Mouse (Mus musculus): ENCODE data around the gene Arhgap25.
"Not testable (repeated sequence)": the region's sequence is repeated elsewhere in the genome, so short reads cannot be mapped to it uniquely, and the experiment has no call there.

Gene Arhgap25

DNA sequence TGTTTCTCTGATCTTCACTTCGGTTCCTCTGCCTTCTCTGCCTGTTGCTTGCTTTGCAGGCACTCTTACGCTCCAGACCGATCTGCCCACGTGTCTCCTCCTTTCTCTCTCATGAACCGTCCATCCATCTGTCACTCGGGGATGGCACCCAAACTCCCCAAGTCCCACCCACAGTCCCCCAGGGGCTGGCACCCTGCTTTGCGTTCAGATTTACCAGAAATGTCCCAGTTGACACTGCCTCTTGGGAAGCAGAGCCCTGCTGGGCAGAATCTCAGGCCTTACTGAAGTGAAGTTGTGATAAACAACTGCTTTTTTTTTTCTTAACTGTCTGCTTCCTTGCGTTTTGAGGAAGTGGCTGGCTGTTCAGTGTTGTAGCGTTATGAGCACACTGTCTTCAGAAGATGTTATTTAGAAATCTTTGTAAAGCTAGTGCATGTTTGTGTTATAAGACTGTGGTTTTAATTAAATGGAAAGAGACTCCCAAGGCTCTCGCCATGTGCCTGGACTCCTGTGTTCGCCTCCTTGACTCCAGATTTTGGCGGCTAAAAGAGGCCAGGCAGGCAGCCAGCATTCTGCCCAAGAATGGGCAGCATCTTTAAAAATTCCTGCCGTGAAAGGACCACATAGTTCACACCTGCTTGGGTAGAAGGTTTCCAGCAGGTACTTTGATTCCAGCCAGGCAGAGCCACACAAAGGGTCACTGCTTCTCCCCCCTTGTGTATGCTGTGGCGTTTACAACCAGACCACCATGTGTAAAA, at the start of gene Arhgap25:
Gene Arhgap25, minus strand, starts transcription at position 307 of the 758 bp plus-strand sequence.
- in situ Hi-C loops (cut with MboI, MseI), result no loop called here

DNA sequence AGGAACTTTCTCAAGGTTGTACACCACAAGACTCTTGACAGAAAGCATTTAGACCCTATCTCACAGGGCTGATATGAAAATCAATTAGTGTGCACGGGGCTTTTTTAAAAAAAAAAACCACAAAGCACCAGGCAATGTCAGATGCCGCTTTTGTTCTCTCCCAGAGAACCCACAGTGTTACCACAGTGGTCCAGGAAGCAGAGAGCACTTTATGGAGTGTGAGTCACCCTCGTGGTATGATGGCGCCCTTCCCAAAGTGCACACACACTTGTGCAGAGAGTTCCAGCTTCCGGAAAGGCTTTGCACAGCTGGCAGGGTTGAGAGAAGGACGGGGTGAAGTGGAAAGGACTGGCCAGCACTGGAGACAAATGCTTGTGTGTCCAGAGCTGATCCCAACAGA, 49.4 kb upstream of the Arhgap25 start:
- in situ Hi-C loops (cut with MboI, MseI), result no loop called here

- in situ Hi-C loops (cut with MboI, MseI), result no loop called here
Observed at GRCm38 (mm10) chr6:87581581-87581980, 48.5 kb upstream of the Arhgap25 start.

GRCm38 (mm10) chr6:87581071-87581470, 48.0 kb upstream of the Arhgap25 start:
- in situ Hi-C loops (cut with MboI, MseI), result no loop called here

DNA sequence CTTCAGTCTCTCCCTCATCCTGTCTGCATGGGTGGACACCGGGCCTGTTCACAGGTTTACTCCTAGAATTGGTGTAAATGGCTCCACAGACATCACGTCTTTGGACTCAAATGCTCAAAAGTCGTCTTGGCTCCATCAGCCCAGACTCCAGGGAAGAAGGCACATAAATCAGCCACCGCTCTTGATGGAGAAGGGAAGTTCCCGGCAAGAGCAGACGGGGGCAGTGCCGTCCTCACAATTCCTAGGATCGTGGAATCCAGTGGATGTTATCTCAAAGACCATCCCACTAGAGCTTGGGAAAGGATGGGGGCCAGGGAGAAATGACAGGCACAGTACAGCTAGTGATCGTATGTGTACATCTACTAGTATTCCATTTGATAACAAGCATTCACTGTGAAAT, 45.2 kb upstream of the Arhgap25 start:
- in situ Hi-C loops (cut with MboI, MseI), result no loop called here

- in situ Hi-C loops (cut with MboI, MseI), result no loop called here
Observed at GRCm38 (mm10) chr6:87576648-87577330, 43.7 kb upstream of the Arhgap25 start.

DNA sequence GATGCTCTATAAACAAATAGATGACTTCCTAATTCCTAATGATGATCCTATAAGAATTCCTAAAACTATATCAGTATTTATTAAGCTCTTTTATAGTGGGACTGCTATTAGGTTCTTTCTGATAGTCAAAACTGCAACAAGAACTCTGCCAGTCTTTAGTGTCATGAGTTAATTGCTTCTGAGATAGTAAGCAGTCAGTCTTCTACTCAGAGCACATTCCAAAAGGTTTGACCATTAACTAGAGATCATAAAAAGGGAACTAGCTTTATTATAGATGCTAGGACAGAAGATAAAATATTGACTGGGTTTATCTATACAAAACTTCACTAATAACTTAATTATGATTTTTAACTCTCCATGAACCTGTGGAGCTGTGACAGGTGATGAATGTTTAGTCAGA, 38.8 kb upstream of the Arhgap25 start:
- in situ Hi-C loops (cut with MboI, MseI), result not testable (repeated sequence)

- in situ Hi-C loops (cut with MboI, MseI), result no loop called here
Observed at GRCm38 (mm10) chr6:87567686-87568593, 34.9 kb upstream of the Arhgap25 start.

DNA sequence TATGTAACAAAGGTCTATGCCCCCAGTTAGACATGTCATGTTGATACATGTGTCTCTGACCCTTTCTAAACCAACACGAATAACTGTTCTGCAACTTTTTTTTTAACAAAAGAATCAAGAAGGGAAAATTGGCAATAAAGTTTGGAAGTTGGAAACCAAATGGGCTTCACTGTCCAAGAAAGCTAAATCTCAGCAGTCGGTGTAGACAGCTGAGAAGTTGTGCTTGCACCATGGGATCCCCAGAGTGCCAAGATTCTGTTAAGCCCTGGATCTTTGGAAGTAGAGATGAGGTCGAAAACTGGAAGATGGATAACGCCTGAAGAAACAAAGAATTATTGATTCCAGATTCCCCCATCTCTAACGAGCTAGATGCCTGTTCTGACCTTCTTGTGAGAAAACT, 32.1 kb upstream of the Arhgap25 start:
- in situ Hi-C loops (cut with MboI, MseI), result no loop called here

GRCm38 (mm10) chr6:87564356-87564755, 31.3 kb upstream of the Arhgap25 start:
- in situ Hi-C loops (cut with MboI, MseI), result no loop called here

DNA sequence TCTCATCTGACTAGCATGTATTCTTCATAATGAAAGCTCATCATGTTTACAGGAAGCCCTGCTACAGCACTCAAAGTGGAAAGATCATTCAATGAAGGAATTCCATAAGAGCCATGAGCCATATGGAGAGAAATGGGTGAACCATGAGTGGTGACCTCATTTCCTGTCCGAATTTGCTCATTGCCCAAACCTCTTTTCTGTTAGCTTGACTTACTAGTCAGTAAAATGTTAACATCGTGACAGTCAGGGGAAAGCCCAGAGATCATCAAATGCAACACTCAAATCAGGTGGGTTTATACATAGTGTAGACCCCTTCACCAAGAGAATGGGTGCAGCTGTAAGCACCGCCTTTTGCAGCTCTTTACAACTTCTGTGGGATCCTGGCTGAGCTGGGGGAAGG, 20.7 kb upstream of the Arhgap25 start:
- in situ Hi-C loops (cut with MboI, MseI), result loop anchor here (5.0 kb wide), 1 partner anchor 86 kb away; no protein-coding TSS in a partner anchor

DNA sequence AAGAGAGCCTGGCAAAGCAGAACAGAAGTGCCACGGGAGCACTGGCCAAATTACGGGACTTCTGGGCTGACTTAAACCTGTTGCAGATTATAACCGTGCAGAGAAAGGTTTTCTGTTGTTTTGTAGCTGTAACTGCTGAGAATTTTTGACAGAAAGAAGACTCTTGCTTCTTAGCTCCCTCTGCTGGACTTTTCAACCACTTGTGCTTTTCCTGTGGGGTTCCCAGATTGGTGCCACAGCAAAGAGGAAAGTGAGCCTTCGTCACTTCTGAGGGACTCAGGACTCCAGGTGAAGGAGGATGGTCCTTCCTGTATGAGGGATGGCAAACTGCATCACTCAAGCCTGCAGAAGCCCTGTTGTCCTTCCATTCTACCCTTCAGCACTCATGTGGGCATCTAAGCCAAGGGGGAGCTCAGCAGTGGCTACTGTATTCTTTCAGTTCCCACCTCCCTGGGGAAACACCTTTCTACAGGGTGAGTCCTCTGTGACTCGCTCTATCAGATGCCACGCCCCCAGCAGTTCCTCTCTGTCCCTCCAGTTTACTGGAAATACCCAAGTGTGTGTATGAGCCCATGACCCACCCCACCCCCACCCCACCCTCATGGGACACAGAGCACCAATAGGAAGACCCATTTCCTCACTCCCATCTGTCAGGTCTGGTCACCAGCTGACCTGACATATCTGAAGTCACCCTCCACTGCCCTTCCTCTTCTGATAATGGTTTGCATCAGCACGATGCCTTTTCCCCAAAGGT, 19.2 kb upstream of the Arhgap25 start:
- in situ Hi-C loops (cut with MboI, MseI), result loop anchor here (5.0 kb wide), 1 partner anchor 85 kb away; no protein-coding TSS in a partner anchor

GRCm38 (mm10) chr6:87547836-87548235, 14.8 kb upstream of the Arhgap25 start:
- in situ Hi-C loops (cut with MboI, MseI), result no loop called here

DNA sequence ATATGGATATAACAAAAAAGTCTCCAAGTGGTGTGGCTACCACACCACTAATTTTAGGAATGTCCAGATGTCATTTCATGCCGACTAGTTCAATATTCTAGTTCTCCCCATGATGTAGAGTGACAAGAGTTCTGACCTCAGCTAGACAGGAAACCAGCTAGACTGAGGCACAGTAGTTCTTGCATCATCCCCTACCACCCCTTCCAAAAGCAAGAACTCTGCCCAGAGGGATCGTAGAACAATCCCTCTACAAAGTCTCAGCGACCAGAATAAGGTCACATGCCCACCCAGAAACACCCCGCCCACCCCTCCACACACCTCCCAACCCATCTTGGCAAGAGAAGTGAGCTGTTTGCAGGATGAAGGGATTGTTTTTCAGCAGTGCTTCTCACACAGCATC, 14.4 kb upstream of the Arhgap25 start:
- in situ Hi-C loops (cut with MboI, MseI), result no loop called here

DNA sequence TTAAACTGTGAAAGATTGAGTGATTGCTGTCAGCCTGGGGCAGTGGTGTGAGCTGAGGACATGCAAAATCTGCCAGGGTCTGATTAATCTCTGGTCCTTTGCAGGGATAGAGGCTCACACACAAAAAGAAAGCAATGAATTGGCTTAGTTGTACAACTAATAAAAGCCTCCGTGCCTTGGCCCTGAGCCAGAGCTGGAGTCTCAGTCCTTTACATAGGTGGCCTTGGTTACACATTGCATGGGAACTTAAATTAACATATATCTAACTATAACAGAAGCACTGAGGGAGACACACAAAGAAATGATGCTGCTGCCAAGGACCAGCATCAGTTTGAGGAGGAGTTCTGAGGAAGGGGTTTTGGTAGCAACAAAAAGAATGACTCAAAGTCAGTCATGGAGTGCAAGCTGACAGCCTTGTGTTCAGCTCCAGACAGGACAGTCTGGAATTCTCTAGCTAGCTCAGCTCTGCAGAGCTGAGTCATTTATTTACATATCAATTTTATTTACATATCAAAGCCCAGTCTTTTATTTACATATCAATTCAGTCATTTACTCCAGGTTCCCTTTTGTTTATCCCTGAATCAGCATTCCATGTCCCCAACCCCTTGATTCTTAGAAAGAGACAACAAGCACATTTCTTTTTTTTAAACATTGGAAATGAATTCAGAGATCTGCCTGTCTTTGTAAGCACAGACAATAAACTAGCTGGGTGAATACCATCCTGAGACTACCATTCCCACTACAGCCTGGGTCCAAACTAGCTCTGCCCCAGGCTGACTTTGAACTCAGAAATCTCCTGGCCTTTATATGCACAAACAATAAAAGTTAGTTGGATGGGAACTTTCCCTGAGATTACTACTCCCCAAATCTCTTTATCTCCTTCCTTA, 12.5 kb upstream of the Arhgap25 start:
- in situ Hi-C loops (cut with MboI, MseI), result no loop called here

- in situ Hi-C loops (cut with MboI, MseI), result no loop called here
Observed at GRCm38 (mm10) chr6:87542027-87542426, 9.0 kb upstream of the Arhgap25 start.

DNA sequence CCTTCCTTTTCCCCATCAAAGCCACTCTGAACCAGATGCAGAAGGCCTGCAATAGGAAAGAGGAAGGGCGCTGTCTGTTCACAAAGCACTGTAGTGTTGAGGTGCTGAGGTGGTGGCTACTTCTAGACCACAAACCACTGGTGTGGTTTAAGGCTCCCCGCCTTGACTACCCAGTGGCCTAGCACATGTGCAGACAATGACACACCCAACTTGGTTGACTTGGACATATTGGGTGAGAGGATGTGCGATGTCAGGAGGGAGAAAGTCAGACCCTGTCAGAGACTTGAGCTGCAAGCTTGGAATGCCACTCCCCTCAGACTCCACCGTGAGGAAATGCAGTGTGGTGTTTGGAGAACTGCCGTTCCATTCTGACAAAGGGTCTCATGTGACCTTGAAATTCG, 8.1 kb upstream of the Arhgap25 start:
- in situ Hi-C loops (cut with MboI, MseI), result no loop called here

DNA sequence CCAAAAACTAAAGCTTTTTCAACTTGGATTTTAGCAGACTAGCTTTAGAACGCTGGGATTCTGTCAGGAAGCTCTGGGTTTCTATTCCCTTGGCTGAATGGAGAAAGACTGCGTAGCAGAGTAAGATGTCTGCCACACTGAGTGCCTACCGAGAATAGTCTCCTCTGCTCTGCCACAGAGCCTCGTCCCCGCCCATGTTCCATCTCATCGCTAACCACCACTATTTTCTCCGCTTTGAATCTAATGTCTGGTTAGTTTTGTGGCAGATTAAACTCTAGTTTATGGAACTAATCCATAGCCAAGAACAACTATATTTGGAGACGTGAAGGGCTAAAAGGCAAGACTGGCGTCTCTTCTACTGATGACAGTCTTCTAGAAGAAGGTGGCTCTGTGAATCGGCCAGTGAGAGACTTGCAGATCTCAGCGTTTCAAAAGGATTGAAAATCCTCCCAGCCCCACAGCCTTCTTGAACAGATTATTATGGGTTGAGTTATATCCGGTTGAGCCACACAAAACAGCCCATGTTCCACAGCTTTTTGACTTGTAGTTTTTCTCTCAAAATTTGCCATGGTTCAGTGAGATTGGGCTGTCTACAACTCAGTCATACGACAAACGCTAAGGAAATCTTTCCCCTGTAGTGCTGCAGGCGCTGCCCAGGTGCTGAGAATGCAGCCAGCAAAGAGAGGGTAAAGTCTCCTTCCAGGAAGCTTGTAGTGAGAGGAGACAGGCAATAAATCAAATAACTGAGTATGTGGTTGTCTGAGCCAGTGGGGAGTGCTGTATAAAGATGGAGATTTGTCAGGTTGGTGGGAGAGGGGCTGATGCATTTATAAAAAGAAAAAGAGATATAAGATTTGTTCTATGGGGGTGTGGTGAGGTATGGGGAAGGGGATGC, 5.6 kb upstream of the Arhgap25 start:
- in situ Hi-C loops (cut with MboI, MseI), result no loop called here

DNA sequence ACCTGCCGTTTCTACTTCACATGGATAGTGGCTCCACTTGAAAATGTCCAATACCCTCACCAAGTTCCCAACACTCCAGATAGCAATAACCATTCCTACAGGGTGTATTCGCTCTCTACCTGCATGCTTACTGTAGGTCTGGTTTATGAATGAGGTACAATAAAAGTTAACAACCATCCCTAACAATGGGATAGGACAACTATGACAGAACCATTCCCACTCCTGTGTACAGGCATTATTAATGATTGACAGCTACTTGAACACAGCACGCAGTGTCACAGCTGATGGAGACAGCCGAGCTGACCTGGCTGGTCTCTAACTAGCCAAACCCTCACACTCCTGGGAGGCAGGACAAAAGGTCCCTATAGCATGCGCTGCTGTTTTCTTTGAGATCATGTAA, 4.6 kb upstream of the Arhgap25 start:
- in situ Hi-C loops (cut with MboI, MseI), result no loop called here

All from T-helper 2 cell (primary cell).